Mouse (Mus musculus): ENCODE data around the gene Mad2l2. TPM values are rescaled to one million over a fixed set of nuclear protein-coding genes. Genes with fewer than 3 reads are reported as not detected.

The Mad2l2 gene
- polyA plus RNA-seq, 1 experiment from 2014 or later, result 106 TPM

DNA sequence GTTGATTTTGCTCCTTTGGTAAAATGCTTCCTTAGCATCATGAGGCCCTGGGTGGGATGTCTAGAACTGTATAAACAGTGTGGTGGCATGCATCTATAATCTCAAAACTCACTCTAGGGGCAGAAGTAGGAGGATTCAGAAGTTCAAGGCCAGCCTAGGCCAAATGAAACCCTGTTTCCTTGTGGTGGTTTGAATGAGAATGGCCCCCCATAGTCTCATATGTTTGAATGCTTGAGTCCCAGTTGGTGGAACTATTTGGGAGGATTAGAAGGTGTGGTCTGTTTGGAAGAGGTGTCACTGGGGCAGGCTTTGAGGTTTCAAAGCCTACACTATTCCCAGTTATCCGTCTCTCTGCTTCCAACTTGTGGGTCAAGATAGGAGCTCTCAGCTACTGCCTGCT, 39.0 kb upstream of the Mad2l2 start:
- no peaks in the 10 kb centered on the region for H3K36me3 ChIP-seq
- peaks cover 27% of the 10 kb centered on the region for H3K4me1 ChIP-seq (replicated peaks)
- H3K9me3 ChIP-seq, result no peaks in the 10 kb centered on the region
- 89% methylated on average over 1 of the region's 1 CpGs for WGBS
- H3K9ac ChIP-seq (replicated peaks), result no peak overlapping the region
- H3K4me2 ChIP-seq (replicated peaks), result no peak overlapping the region
- ATAC-seq, result no peak
- no peak overlapping the region for H3K4me3 ChIP-seq (replicated peaks)
- no peaks in the 10 kb centered on the region for H3K27me3 ChIP-seq
- H3K27ac ChIP-seq, result no peak overlapping the region

DNA sequence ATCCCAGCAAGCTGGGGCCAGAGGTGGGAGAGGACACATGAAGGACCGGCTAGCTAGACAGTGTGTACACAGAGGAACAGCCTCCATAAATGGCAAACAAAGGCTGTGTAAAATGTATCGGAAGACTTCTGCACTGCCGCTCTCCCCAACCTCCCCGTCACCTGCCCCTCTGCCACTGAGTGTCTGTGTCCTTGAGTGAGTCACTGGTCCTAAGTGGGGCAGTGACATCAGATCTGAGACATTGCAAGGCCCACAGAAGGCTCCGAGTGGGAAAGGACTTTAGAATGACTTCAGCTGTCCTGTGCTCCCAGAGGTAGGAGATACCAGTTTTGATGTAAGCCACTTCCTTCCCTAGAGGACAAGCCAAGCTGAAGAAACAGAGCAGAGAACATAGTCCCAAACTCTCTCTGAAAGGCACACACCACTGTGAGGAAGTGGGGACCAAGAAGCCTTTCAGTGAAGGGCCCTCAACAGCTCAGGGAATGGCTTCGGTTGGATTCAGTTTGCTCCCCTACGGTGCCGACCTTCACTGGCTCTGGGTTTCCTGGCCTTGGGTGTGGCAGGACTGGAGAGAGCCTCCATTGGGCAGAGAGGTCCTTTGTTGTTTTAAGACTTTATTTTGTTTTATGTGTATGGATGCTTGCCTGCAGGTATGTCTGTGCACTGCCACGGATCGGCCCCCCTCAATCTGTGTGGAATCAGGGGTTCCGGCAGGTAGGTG, 37.5 kb upstream of the Mad2l2 start:
- Histone ChIP-seq H3K27me3 (no peaks in the 10 kb centered on the region), H3K9me3 (no peaks in the 10 kb centered on the region), H3K9ac (replicated peaks) (no peak overlapping the region), H3K27ac (no peak overlapping the region), H3K4me3 (replicated peaks) (no peak overlapping the region), H3K36me3 (no peaks in the 10 kb centered on the region), H3K4me1 (replicated peaks) (peaks cover 17% of the 10 kb centered on the region), H3K4me2 (replicated peaks) (no peak overlapping the region)
- WGBS, result 89% methylated on average over 11 of the region's 11 CpGs
- no peak for ATAC-seq

DNA sequence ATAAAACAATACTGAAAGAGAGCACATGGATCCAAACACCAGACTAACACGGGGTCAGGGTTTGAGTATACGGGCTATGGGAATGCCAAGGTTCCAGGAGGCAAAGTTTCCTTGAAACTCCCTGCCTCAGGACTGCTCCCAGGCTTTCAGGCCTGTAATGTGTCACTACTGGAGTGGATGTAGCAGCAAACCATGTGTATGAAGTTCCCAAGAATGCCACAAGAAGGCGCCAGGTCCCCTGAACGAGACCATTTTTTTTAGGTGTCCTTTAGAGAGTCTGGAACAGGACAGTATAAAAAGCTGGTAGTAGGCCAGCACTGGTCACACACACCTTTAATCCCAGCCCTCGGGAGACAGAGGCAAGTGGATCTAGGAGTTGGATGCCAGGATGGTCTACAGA, 36.0 kb upstream of the Mad2l2 start:
- Histone ChIP-seq H3K4me3 (replicated peaks) (no peak overlapping the region), H3K27me3 (no peaks in the 10 kb centered on the region), H3K4me1 (replicated peaks) (peaks cover 2% of the 10 kb centered on the region), H3K4me2 (replicated peaks) (no peak overlapping the region), H3K9me3 (no peaks in the 10 kb centered on the region), H3K36me3 (no peaks in the 10 kb centered on the region), H3K27ac (no peak overlapping the region), H3K9ac (replicated peaks) (no peak overlapping the region)
- WGBS, result 82% methylated on average over 5 of the region's 5 CpGs
- no peak for ATAC-seq

DNA sequence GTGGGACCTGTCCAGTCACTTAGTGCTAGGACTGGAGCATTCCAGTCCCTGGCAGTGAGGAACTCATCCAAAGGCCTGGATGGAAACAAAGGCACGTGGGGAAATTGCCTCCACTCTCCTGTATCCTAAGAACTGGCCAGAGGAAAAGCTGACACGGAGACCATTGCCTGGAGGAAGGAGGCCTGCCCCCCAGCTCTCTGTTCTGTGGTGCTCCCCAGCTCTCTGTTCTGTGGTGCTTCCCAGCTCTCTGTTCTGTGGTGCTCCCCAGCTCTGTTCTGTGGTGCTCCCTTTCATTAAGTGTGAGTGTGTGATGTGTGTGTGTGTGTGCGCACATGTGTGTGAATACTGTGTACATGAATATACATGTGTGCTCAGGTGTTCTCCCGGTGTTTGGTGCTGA, 35.1 kb upstream of the Mad2l2 start:
- Histone ChIP-seq H3K9ac (replicated peaks) (no peak overlapping the region), H3K4me3 (replicated peaks) (no peak overlapping the region), H3K27me3 (no peaks in the 10 kb centered on the region), H3K9me3 (no peaks in the 10 kb centered on the region), H3K36me3 (peaks cover 4% of the 10 kb centered on the region; the same call in 1 of the 2 replicates), H3K4me2 (replicated peaks) (no peak overlapping the region), H3K4me1 (replicated peaks) (no peaks in the 10 kb centered on the region), H3K27ac (no peak overlapping the region)
- WGBS, result 78% methylated on average over 4 of the region's 4 CpGs
- no peak for ATAC-seq

DNA sequence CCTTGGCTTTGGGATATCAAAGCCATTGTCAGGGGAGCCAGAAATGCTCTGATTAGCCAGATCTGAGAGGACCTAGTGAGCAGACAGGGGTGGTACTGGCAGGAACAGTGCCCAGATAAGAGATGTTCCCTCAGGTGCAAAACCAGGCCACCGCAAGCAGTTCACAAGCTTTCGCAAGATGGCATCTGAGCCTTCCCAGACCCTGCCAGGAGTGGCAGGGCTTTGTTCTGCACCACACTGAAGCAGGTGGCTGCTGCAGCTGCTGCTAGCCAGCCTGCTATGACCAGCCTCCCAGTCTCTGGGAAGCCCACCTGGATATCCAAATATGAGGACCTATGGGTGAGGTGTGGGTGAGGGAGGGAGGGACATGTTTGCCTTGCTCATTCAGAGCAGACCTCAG, 32.2 kb upstream of the Mad2l2 start:
- WGBS, result 90% methylated on average over 2 of the region's 2 CpGs
- no peak overlapping the region for H3K4me2 ChIP-seq (replicated peaks)
- H3K9ac ChIP-seq (replicated peaks), result 0 out of 2 replicates have a peak overlapping the region, but pooled peaks have one; percentile 28
- H3K36me3 ChIP-seq, result peaks cover 19% of the 10 kb centered on the region
- peak overlapping the region; percentile 53 for H3K27ac ChIP-seq
- no peak for ATAC-seq
- H3K9me3 ChIP-seq, result no peaks in the 10 kb centered on the region
- no peaks in the 10 kb centered on the region for H3K27me3 ChIP-seq
- H3K4me3 ChIP-seq (replicated peaks), result no peak overlapping the region
- H3K4me1 ChIP-seq (replicated peaks), result peaks cover 12% of the 10 kb centered on the region

DNA sequence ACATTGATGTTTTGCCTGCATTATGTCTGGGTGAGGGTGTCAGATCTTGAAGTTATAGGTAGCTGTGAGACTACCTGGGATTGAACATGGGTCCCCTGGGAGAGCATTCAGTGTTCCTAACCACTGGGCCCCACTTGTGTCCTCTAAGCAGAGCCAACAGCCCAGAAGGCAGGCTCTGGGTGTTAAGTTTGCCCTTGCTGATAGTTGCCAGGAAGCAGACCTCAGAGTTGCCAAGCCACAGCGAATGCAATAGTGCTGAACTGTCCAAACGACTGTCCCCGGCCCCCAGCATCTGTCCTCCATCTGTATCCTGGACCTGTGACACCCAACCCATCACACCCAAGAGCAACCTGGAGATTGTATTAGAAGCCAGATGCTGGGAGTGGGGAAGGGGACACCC, 31.5 kb upstream of the Mad2l2 start:
- Histone ChIP-seq H3K27ac (no peak overlapping the region), H3K4me3 (replicated peaks) (no peak overlapping the region), H3K4me2 (replicated peaks) (no peak overlapping the region), H3K36me3 (peaks cover 19% of the 10 kb centered on the region), H3K27me3 (no peaks in the 10 kb centered on the region), H3K4me1 (replicated peaks) (peaks cover 12% of the 10 kb centered on the region), H3K9ac (replicated peaks) (no peak overlapping the region), H3K9me3 (no peaks in the 10 kb centered on the region)
- 97% methylated on average over 3 of the region's 3 CpGs for WGBS
- ATAC-seq, result no peak

DNA sequence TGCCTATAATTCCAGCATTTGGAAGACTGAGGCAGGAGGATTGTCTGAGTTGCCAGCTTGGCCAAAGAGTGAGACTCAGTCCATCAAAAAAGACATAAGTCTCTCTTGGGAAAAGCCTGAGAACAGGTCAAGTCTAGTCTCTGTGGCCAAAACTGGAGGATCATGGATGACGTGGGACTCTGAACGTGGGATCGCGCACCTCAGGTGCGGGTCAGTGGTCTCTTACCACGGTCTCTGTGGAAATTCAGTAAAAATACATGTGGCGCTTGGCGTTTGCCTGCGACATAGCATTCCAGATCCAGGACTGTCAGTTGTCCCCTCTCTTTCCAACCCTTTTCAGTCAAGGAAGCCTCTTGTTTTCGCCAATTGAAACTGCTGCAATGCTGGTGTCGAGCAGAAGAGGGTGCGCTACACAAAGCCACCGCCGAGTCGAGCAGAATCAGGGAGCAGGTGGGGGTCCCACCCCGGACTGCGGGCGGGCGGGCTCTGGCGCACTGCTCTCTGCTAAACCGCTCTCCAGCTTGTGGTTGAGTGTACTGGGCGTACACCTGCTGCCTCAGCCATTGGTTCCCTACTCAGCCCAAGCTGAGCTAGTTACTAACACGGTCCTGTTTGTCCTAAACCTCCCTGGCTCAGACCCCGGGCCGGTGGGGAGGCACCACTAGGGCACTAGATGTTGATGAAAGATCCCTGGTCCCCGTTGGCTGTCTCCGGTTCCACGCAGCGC, 28.2 kb upstream of the Mad2l2 start:
- 16% methylated on average over 29 of the region's 29 CpGs for WGBS
- peaks cover 36% of the 10 kb centered on the region for H3K36me3 ChIP-seq
- ATAC-seq, result peak; percentile 92

DNA sequence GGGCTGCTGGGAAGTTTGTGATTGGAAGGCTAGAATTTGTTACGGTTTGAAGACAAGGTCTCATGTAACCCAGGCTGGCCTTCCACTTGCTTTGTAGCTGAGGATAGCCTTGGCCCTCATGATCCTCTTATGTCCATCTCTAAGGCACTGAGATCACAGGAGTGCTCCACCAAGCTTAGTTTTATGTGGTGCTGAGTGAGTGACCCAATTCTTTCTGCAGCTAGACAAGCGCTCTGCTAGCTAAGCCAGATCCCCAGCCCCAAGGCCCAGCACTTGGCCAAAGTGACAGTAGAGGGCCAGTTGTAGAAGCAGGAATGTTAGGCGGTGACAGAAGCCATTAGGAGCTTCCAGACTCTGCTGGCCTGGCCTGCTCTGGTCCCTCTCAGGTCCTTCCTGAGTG, 26.0 kb upstream of the Mad2l2 start:
- WGBS, result 87% methylated on average over 3 of the region's 3 CpGs
- H3K9ac ChIP-seq (replicated peaks), result no peak overlapping the region
- no peak overlapping the region for H3K4me3 ChIP-seq (replicated peaks)
- no peak overlapping the region for H3K27ac ChIP-seq
- H3K9me3 ChIP-seq, result no peaks in the 10 kb centered on the region
- H3K4me1 ChIP-seq (replicated peaks), result peaks cover 18% of the 10 kb centered on the region
- H3K36me3 ChIP-seq, result peaks cover 58% of the 10 kb centered on the region
- no peak overlapping the region for H3K4me2 ChIP-seq (replicated peaks)
- no peak for ATAC-seq
- H3K27me3 ChIP-seq, result no peaks in the 10 kb centered on the region

More for the DNA sequence above, 28.2 kb upstream of the Mad2l2 start:
- Histone ChIP-seq H3K4me1 (replicated peaks) (peaks cover 12% of the 10 kb centered on the region), H3K4me3 (replicated peaks) (no peak overlapping the region), H3K27me3 (no peaks in the 10 kb centered on the region), H3K9ac (replicated peaks) (peak overlapping the region; percentile 24; the same call in 1 of the 2 replicates), H3K27ac (peak overlapping the region; percentile 63), H3K9me3 (no peaks in the 10 kb centered on the region), H3K4me2 (replicated peaks) (peak overlapping the region; percentile 43)

DNA sequence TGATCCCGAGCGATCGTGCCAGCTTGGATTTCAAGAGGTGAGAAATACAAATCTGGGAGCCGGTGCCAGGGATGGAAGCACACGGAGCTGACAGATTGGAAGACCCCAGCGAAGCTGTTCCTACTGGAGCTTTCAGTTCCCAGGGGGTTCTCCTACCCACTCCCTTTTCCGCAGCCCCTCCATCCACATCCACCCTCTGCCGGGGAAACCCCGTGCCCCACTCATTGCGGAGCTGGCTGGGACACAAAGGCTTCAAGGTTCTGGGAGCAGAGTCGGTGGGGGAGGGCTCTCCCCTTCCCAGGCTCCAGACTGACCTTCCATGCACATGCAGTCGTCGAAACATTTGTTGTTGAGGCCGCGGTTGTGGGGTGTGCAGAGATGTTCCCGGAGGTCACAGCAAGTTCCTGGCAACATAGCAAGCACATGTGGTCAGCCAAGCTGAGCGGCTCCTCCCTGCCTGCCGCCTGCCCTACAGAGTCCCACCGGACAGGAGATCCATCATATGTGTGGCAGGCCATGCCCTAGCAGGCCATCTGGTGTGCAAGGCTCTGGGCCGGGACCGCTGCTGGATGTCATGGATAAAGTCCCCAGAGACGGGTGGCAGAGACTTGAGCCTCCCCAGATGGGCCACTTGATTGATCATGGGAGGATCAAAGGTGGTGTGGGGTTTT, 22.4 kb upstream of the Mad2l2 start:
- peak; percentile 59; the same call in 1 of the 2 replicates for ATAC-seq
- H3K9me3 ChIP-seq, result no peaks in the 10 kb centered on the region
- H3K27me3 ChIP-seq, result no peaks in the 10 kb centered on the region
- H3K36me3 ChIP-seq, result peaks cover 71% of the 10 kb centered on the region
- H3K4me3 ChIP-seq (replicated peaks), result no peak overlapping the region
- 0 out of 2 replicates have a peak, but pooled peaks cover 6% of the 10 kb centered on the region for H3K4me1 ChIP-seq (replicated peaks)
- 71% methylated on average over 22 of the region's 22 CpGs for WGBS
- peak overlapping the region; percentile 36; the same call in 1 of the 2 replicates for H3K27ac ChIP-seq
- H3K9ac ChIP-seq (replicated peaks), result peak overlapping the region; percentile 21; the same call in 1 of the 2 replicates
- no peak overlapping the region for H3K4me2 ChIP-seq (replicated peaks)

DNA sequence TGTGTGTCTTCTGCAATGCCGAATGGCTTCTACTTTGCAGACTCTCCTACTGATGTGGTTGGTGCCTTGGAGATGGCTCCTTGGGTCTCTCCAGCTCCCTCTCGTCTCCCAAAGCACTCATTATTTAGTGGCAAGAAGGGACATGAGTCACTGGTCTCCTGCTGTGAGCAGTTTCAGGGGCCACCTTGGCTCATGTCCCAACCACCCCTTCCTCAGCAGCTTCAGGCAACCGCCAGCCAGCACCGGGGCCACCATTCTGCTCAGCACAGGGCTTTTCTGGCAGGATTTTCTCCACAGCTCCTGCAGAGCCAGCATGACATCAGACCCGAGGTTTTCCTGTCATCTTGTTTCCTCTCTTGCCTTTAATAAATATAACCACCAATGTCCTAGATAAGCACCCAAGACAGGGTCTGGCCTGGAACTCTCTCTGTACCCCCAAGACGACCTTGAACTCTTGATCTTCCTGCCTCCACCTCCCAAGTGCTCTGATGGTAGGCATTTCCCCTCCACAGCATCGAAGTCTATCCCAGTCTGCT, 21.6 kb upstream of the Mad2l2 start:
- no peak overlapping the region for H3K27ac ChIP-seq

DNA sequence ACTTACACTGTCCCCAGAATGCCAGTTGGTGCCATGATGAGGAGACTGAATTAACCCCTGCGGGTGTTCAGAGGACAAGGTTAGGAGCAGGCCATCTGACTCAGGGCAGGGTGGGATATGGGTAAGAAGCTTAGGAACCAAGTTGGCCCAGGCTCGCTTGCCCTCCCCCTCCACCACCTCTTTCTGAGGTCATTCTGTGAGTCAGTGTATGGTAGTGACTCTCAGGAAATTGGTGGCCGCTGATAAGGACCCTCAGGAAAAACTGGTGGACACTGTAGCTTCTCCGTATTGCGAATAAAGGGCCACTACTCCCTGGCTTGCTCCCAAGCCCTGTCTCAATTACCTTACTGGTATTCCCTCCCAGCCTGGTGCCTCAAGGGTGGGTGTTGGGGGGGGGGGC, 21.0 kb upstream of the Mad2l2 start:
- Histone ChIP-seq H3K36me3 (peaks cover 84% of the 10 kb centered on the region), H3K4me2 (replicated peaks) (no peak overlapping the region), H3K9me3 (no peaks in the 10 kb centered on the region), H3K27ac (no peak overlapping the region), H3K4me3 (replicated peaks) (no peak overlapping the region), H3K27me3 (no peaks in the 10 kb centered on the region), H3K4me1 (replicated peaks) (0 out of 2 replicates have a peak, but pooled peaks cover 6% of the 10 kb centered on the region), H3K9ac (replicated peaks) (no peak overlapping the region)
- WGBS, result 88% methylated on average over 5 of the region's 5 CpGs
- ATAC-seq, result no peak

More for the DNA sequence above, 21.6 kb upstream of the Mad2l2 start:
- peaks cover 79% of the 10 kb centered on the region for H3K36me3 ChIP-seq
- no peak overlapping the region for H3K9ac ChIP-seq (replicated peaks)
- WGBS, result 72% methylated on average over 7 of the region's 7 CpGs
- H3K4me3 ChIP-seq (replicated peaks), result no peak overlapping the region
- no peak overlapping the region for H3K4me2 ChIP-seq (replicated peaks)
- H3K27me3 ChIP-seq, result no peaks in the 10 kb centered on the region
- H3K4me1 ChIP-seq (replicated peaks), result 0 out of 2 replicates have a peak, but pooled peaks cover 6% of the 10 kb centered on the region
- ATAC-seq, result no peak
- H3K9me3 ChIP-seq, result no peaks in the 10 kb centered on the region

DNA sequence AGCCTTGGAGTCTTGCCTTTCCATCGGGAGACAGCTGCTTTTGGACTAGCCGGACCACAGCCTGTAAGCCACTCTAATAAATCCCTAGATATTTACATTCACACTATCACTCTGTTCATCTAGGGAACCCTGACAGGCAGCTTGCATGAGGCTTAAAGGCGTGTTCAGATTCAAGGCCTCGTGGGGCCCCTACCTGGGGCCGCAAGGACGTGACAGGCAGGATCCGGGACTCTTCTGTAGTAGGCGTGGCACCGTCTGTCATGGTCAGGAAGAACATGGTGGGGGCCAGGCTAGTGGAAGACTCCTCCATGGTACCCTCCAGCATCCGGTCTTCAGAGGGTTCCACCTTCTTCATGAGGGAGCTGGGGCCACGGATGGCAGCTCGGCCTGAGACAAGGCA, 17.7 kb upstream of the Mad2l2 start:
- Histone ChIP-seq H3K4me1 (replicated peaks) (peaks cover 17% of the 10 kb centered on the region), H3K4me3 (replicated peaks) (no peak overlapping the region), H3K27me3 (no peaks in the 10 kb centered on the region), H3K27ac (no peak overlapping the region), H3K9me3 (peaks cover 3% of the 10 kb centered on the region; the same call in 1 of the 2 replicates), H3K36me3 (peaks cover 74% of the 10 kb centered on the region), H3K9ac (replicated peaks) (no peak overlapping the region), H3K4me2 (replicated peaks) (no peak overlapping the region)
- ATAC-seq, result no peak
- 88% methylated on average over 12 of the region's 12 CpGs for WGBS
